Mouse (Mus musculus): ENCODE results near the gene Cit. TPM values are rescaled to one million over a fixed set of nuclear protein-coding genes. Genes with fewer than 3 reads are reported as not detected.

Gene Cit
- polyA plus RNA-seq, 1 experiment from 2014 or later = 46.7 TPM

DNA sequence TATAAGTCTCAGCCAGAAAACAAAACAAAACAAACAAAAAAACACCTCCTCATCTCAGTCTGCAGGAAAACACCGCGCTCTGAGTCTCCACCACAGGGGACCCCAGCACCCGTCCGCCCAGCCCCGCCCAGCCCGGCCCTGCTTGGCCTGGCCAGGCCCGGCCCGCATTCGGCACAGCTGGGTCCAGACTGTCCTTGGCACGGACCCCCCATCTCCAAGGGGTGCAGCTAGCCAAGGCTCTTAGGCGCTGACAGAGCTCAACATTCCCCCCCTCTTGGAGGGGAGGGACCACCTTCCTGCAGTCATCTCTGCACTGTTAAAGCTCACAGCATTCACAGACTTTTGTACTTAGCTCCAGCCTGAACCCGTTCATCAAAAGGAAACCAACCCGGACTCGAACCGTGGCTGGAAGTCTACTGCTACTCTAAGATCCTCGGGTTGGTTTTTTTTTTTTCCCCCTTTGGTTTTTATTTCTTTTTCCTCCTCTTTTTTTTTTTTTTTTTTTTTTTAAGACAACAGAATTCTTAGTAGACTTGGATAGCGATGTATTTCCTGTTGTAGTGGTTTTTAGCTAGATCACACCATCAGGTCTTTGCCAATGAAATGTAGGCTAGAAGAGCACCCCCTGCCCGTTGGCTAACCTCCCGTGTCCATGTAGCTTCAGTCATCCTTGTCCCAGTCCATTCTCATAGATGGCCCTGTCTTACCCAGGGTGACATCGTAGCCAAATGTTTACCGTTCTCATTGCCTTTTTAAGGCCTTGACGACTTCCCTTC, 161.4 kb downstream of the Cit start:
- TF ChIP-seq CTCF (IDR thresholded peaks at IDR 0.05; ENCODE audit: low read depth) = no peak
- Histone ChIP-seq H3K9ac (no peak overlapping the region), H3K4me1 (ENCODE audit: insufficient read depth) (no peaks in the 10 kb centered on the region), H3K4me2 (no peak overlapping the region), H3K27me3 (ENCODE audit: insufficient read depth, low read length) (no peaks in the 10 kb centered on the region), H3K9me3 (ENCODE audit: low read depth, low read length) (no peaks in the 10 kb centered on the region), H3K36me3 (ENCODE audit: insufficient read depth) (peaks cover 17% of the 10 kb centered on the region; the same call in 1 of the 2 replicates), H3K27ac (ENCODE audit: low read depth) (no peak overlapping the region), H3K4me3 (ENCODE audit: low read depth, low read length) (no peak overlapping the region)
- ATAC-seq (ENCODE audit: insufficient read depth) (peak; percentile 22; the same call in 1 of the 2 replicates), DNase-seq (no peak)
- WGBS = 58% methylated on average over 22 of the region's 22 CpGs

DNA sequence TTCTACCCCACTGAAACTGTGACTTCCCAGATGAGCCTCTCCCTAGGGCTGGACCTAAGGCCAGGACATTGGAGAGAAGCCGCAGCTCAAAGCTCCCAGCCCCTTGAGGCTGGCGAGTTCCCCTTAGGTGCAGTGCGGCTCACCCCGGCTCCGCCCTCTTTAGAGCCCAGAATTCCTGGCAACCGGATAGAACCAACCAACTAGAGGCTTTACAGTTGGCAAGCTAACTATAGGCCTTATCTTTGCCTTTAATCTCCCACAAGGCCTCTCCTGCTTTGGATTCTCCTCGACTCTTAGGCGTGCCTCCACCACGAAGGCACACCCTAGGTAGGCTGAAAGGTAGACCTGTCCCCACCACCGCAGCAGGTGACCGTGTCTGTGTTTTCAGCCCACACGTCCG, 162.6 kb downstream of the Cit start:
- H3K27me3 ChIP-seq (ENCODE audit: insufficient read depth, low read length) = no peaks in the 10 kb centered on the region
- H3K9me3 ChIP-seq (ENCODE audit: low read depth, low read length) = no peaks in the 10 kb centered on the region
- no peak for ATAC-seq (ENCODE audit: insufficient read depth)
- 87% methylated on average over 13 of the region's 13 CpGs for WGBS
- no peak overlapping the region for H3K4me2 ChIP-seq
- H3K36me3 ChIP-seq (ENCODE audit: insufficient read depth) = peaks cover 21% of the 10 kb centered on the region; the same call in 1 of the 2 replicates
- H3K27ac ChIP-seq (ENCODE audit: low read depth) = no peak overlapping the region
- TF ChIP-seq CTCF (IDR thresholded peaks at IDR 0.05; ENCODE audit: low read depth) = no peak
- H3K9ac ChIP-seq = no peak overlapping the region
- no peak for DNase-seq
- H3K4me3 ChIP-seq (ENCODE audit: low read depth, low read length) = no peak overlapping the region
- H3K4me1 ChIP-seq (ENCODE audit: insufficient read depth) = no peaks in the 10 kb centered on the region

DNA sequence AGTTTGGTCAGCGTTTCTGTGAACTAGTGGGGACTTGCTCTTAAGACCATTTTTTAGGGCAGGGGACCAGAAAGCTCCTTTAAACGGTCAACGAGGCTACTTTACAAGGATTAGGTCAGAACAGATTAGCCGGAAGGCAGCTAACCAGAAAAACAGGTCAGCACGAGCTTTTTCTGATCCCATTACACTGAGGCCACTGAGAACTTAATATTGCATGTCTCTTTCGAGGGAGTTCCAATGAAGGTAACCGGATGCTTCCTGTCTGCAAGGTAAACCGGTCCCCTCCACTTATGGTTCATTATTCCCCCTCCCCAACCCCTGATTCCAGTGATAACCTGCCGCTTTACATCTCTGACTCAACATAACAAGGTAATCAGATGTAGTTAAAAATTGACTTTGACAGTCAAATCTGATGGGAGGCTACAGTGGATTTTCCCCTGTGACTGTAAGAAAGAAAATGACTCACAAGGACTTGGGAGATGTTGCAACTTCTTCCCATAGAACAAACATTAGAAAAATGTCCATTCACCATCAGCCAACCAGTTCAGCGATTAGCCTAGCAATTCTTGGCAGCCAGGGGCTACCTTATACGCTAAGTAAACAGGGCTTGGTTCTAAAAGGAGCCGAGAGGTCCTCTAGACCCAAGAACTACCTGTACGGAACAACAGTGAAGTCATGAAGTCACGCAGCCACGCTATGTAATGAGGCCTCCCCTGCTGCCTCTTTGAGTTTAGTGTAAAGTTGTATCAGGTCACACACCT, 164.2 kb downstream of the Cit start:
- peak; percentile 26 for DNase-seq
- WGBS = 65% methylated on average over 15 of the region's 15 CpGs
- Histone ChIP-seq H3K9ac (no peak overlapping the region), H3K4me3 (ENCODE audit: low read depth, low read length) (no peak overlapping the region), H3K27ac (ENCODE audit: low read depth) (peak overlapping the region; percentile 54; the same call in 1 of the 2 replicates), H3K9me3 (ENCODE audit: low read depth, low read length) (no peaks in the 10 kb centered on the region), H3K4me1 (ENCODE audit: insufficient read depth) (no peaks in the 10 kb centered on the region), H3K36me3 (ENCODE audit: insufficient read depth) (peaks cover 36% of the 10 kb centered on the region), H3K27me3 (ENCODE audit: insufficient read depth, low read length) (no peaks in the 10 kb centered on the region), H3K4me2 (no peak overlapping the region)
- ATAC-seq (ENCODE audit: insufficient read depth) = peak; percentile 38; the same call in 1 of the 2 replicates
- TF ChIP-seq CTCF (IDR thresholded peaks at IDR 0.05; ENCODE audit: low read depth) = no peak

GRCm38 (mm10) chr5:116009884-116010627, 165.0 kb downstream of the Cit start:
- no peak for TF ChIP-seq CTCF (IDR thresholded peaks at IDR 0.05; ENCODE audit: low read depth)
- no peak overlapping the region for H3K4me3 ChIP-seq (ENCODE audit: low read depth, low read length)
- no peaks in the 10 kb centered on the region for H3K27me3 ChIP-seq (ENCODE audit: insufficient read depth, low read length)
- peak overlapping the region; percentile 54; the same call in 1 of the 2 replicates for H3K27ac ChIP-seq (ENCODE audit: low read depth)
- WGBS = 68% methylated on average over 2 of the region's 2 CpGs
- H3K4me2 ChIP-seq = no peak overlapping the region
- DNase-seq = no peak
- no peaks in the 10 kb centered on the region for H3K9me3 ChIP-seq (ENCODE audit: low read depth, low read length)
- no peak for ATAC-seq (ENCODE audit: insufficient read depth)
- H3K4me1 ChIP-seq (ENCODE audit: insufficient read depth) = no peaks in the 10 kb centered on the region
- H3K9ac ChIP-seq = no peak overlapping the region
- peaks cover 44% of the 10 kb centered on the region for H3K36me3 ChIP-seq (ENCODE audit: insufficient read depth)

- DNase-seq = no peak
- no peak for TF ChIP-seq CTCF (IDR thresholded peaks at IDR 0.05; ENCODE audit: low read depth)
- WGBS = 90% methylated on average over 7 of the region's 7 CpGs
These were observed 166.6 kb downstream of the Cit start for GRCm38 (mm10) chr5:116011700-116012099.

GRCm38 (mm10) chr5:116012503-116012902, 167.4 kb downstream of the Cit start:
- DNase-seq (no peak), ATAC-seq (ENCODE audit: insufficient read depth) (no peak)
- no peaks in the 10 kb centered on the region for H3K9me3 ChIP-seq (ENCODE audit: low read depth, low read length)
- H3K36me3 ChIP-seq (ENCODE audit: insufficient read depth) = peaks cover 54% of the 10 kb centered on the region
- no peak overlapping the region for H3K9ac ChIP-seq
- 88% methylated on average over 7 of the region's 7 CpGs for WGBS
- no peak overlapping the region for H3K4me2 ChIP-seq
- H3K4me1 ChIP-seq (ENCODE audit: insufficient read depth) = no peaks in the 10 kb centered on the region
- no peak overlapping the region for H3K27ac ChIP-seq (ENCODE audit: low read depth)
- TF ChIP-seq CTCF (IDR thresholded peaks at IDR 0.05; ENCODE audit: low read depth) = no peak
- H3K4me3 ChIP-seq (ENCODE audit: low read depth, low read length) = no peak overlapping the region
- H3K27me3 ChIP-seq (ENCODE audit: insufficient read depth, low read length) = no peaks in the 10 kb centered on the region

More at GRCm38 (mm10) chr5:116011700-116012099, 166.6 kb downstream of the Cit start:
- Histone ChIP-seq H3K9me3 (ENCODE audit: low read depth, low read length) (no peaks in the 10 kb centered on the region), H3K4me1 (ENCODE audit: insufficient read depth) (no peaks in the 10 kb centered on the region), H3K4me2 (no peak overlapping the region), H3K36me3 (ENCODE audit: insufficient read depth) (peaks cover 54% of the 10 kb centered on the region), H3K4me3 (ENCODE audit: low read depth, low read length) (no peak overlapping the region), H3K27ac (ENCODE audit: low read depth) (no peak overlapping the region), H3K9ac (no peak overlapping the region), H3K27me3 (ENCODE audit: insufficient read depth, low read length) (no peaks in the 10 kb centered on the region)
- ATAC-seq (ENCODE audit: insufficient read depth) = no peak

Data from lung, embryonic 14.5 days (tissue).